Mouse (Mus musculus) liver, adult 2 months (tissue): ENCODE data around the gene Mapk8ip3. TPM values are rescaled to one million over a fixed set of nuclear protein-coding genes. Genes with fewer than 3 reads are reported as not detected.
A peak's percentile ranks its signal among the peaks of the same experiment; 100 is the strongest.

Source experiments
- DNase-seq: peaks from one replicate; pipeline ENCODE4 v3.0.0-alpha.2; 2011; ENCODE audit warnings: low read depth, low spot score; ENCODE audit errors: extremely low read depth
- H3K27ac ChIP-seq: fragments of 200-500 bp; replicated peaks from 2 replicates; pipeline ENCODE4 v1.5.1; 2012; ENCODE audit warnings: low read depth, mild to moderate bottlenecking, control low read depth, inconsistent platforms, low read length; ENCODE audit not compliant: insufficient read depth
- H3K27me3 ChIP-seq: fragments of 200-500 bp; 2 replicates; pipeline ENCODE4 v1.6.1; 2012; ENCODE audit warnings: mild to moderate bottlenecking, moderate library complexity, low read length, inconsistent platforms; ENCODE audit not compliant: control insufficient read depth, insufficient read depth
- H3K36me3 ChIP-seq: fragments of 200-500 bp; 2 replicates; pipeline ENCODE4 v1.6.1; 2012; ENCODE audit warnings: low read length, inconsistent platforms; ENCODE audit not compliant: control insufficient read depth, insufficient read depth
- H3K4me1 ChIP-seq: fragments of 200-500 bp; 2 replicates; pipeline ENCODE4 v1.6.1; 2011; ENCODE audit warnings: low read length; ENCODE audit not compliant: control insufficient read depth, insufficient read depth
- H3K4me3 ChIP-seq: fragments of 200-500 bp; 2 replicates; pipeline ENCODE4 v1.5.1; 2011; ENCODE audit warnings: low read depth, mild to moderate bottlenecking, control low read depth, low read length, moderate library complexity; ENCODE audit not compliant: insufficient read depth
- H3K79me2 ChIP-seq: fragments of 200-500 bp; 2 replicates; pipeline ENCODE4 v1.6.1; 2012; ENCODE audit warnings: inconsistent platforms, mild to moderate bottlenecking, low read length, moderate library complexity; ENCODE audit not compliant: control insufficient read depth, insufficient read depth
- H3K9ac ChIP-seq: fragments of 200-500 bp; 2 replicates; pipeline ENCODE4 v1.6.1; 2012; ENCODE audit warnings: low read depth, mild to moderate bottlenecking, control low read depth, inconsistent platforms, low read length
- CTCF ChIP-seq: fragments of 200-500 bp; IDR thresholded peaks from 2 replicates; pipeline ENCODE4 v1.5.1; 2011; ENCODE audit warnings: low read depth, low read length, control low read depth
- POLR2A ChIP-seq: fragments of 200-500 bp; IDR thresholded peaks from 2 replicates; pipeline ENCODE4 v1.6.1; 2011; ENCODE audit warnings: low read length, control low read depth; ENCODE audit not compliant: insufficient read depth; ENCODE audit errors: extremely low read depth
- WGBS: fragments of 180-500 bp; shearing (Covaris S2); methylation state at CpG from one replicate; pipeline ENCODE4 v1.1.7; 2018; 5-methylcytosine and 5-hydroxymethylcytosine counted together
- polyA plus RNA-seq: library from polyadenylated mRNA; depleted of rRNA; stranded (reverse); fragments of >200 nt; gene quantifications from 2 replicates; pipeline ENCODE4 v1.2.3, GENCODE M21; 2012; rRNA removed
- total RNA-seq: library from RNA; depleted of rRNA; stranded (reverse); fragments of >200 nt; gene quantifications from 2 replicates; pipeline ENCODE4 v1.2.3, GENCODE M21; 2014; rRNA removed

The Mapk8ip3 gene
- total RNA-seq (11.7 and 16.1 TPM in 2 replicates), polyA plus RNA-seq (23.2 and 51.4 TPM in 2 replicates)

- peaks cover 6% of the 10 kb centered on the region for H3K4me1 ChIP-seq
- peak within 1 kb of the TSS; percentile 64 for H3K27ac ChIP-seq
- peak within 1 kb of the TSS; percentile 76 for H3K9ac ChIP-seq
- under 1% methylated on average over 78 of the region's 78 CpGs for WGBS
- peaks cover 19% of the 10 kb centered on the region for H3K79me2 ChIP-seq
- H3K36me3 ChIP-seq: no peaks in the 10 kb centered on the region
- peak; percentile 86 for DNase-seq
- H3K27me3 ChIP-seq: no peaks in the 10 kb centered on the region
- TF ChIP-seq CTCF (no peak; the same call in 1 of the 2 replicates), POLR2A (peak; percentile 70)
- peak within 1 kb of the TSS; percentile 72 for H3K4me3 ChIP-seq
Measured at GRCm38 (mm10) chr17:24936259-24937237, at the start of gene Mapk8ip3. TSS of gene Mapk8ip3 (minus strand) at chr17:24936977.

GRCm38 (mm10) chr17:24960852-24961715, 24.3 kb upstream of the Mapk8ip3 start:
- Histone ChIP-seq H3K36me3 (peaks cover 23% of the 10 kb centered on the region), H3K4me3 (peak overlapping the region; percentile 15), H3K9ac (peak overlapping the region; percentile 37; the same call in 1 of the 2 replicates), H3K79me2 (peaks cover 3% of the 10 kb centered on the region; the same call in 1 of the 2 replicates), H3K27me3 (no peaks in the 10 kb centered on the region), H3K27ac (0 out of 2 replicates have a peak overlapping the region, but pooled peaks have one; percentile 21), H3K4me1 (peaks cover 5% of the 10 kb centered on the region)
- no peak for TF ChIP-seq CTCF
- DNase-seq: no peak
- 11% methylated on average over 21 of the region's 21 CpGs for WGBS

GRCm38 (mm10) chr17:24960135-24960851, 23.5 kb upstream of the Mapk8ip3 start, which contains the start of gene Jpt2:
TSS of gene Jpt2 (minus strand) at chr17:24960689.
- Histone ChIP-seq H3K4me3 (peak within 1 kb of the TSS; percentile 68), H3K36me3 (peaks cover 18% of the 10 kb centered on the region), H3K4me1 (peaks cover 5% of the 10 kb centered on the region), H3K27ac (peak within 1 kb of the TSS; percentile 21), H3K27me3 (no peaks in the 10 kb centered on the region), H3K79me2 (peaks cover 3% of the 10 kb centered on the region; the same call in 1 of the 2 replicates), H3K9ac (peak within 1 kb of the TSS; percentile 69)
- peak; percentile 90 for DNase-seq
- WGBS: under 1% methylated on average over 59 of the region's 59 CpGs
- TF ChIP-seq POLR2A: no peak
- TF ChIP-seq CTCF: peak; percentile 36; the same call in 1 of the 2 replicates

- no peaks in the 10 kb centered on the region for H3K27me3 ChIP-seq
- peaks cover 14% of the 10 kb centered on the region for H3K36me3 ChIP-seq
- H3K27ac ChIP-seq: no peak overlapping the region
- H3K4me3 ChIP-seq: peak overlapping the region; percentile 10; the same call in 1 of the 2 replicates
- 26% methylated on average over 8 of the region's 8 CpGs for WGBS
- H3K79me2 ChIP-seq: peaks cover 3% of the 10 kb centered on the region; the same call in 1 of the 2 replicates
- peaks cover 5% of the 10 kb centered on the region for H3K4me1 ChIP-seq
- H3K9ac ChIP-seq: peak overlapping the region; percentile 18
- DNase-seq: no peak
- TF ChIP-seq CTCF (no peak), POLR2A (no peak)
Measured at GRCm38 (mm10) chr17:24959371-24959770, 22.6 kb upstream of the Mapk8ip3 start.

- H3K27ac ChIP-seq: no peak overlapping the region
- no peak overlapping the region for H3K4me3 ChIP-seq
- peak; percentile 97 for DNase-seq
- no peaks in the 10 kb centered on the region for H3K27me3 ChIP-seq
- peaks cover 6% of the 10 kb centered on the region; the same call in 1 of the 2 replicates for H3K79me2 ChIP-seq
- H3K36me3 ChIP-seq: peaks cover 11% of the 10 kb centered on the region
- 21% methylated on average over 2 of the region's 2 CpGs for WGBS
- H3K4me1 ChIP-seq: peaks cover 4% of the 10 kb centered on the region
- TF ChIP-seq POLR2A (no peak), CTCF (no peak)
- no peak overlapping the region for H3K9ac ChIP-seq
Measured at GRCm38 (mm10) chr17:24953291-24953690, 16.5 kb upstream of the Mapk8ip3 start.
